Mouse (Mus musculus) neural tube, postnatal 0 days (tissue): Measurements from ENCODE around the gene Zcchc2. TPM values are rescaled to one million over a fixed set of nuclear protein-coding genes. Genes with fewer than 3 reads are reported as not detected.

ENCODE experiments used
- polyA plus RNA-seq: library from polyadenylated mRNA; unstranded; fragments of >200 nt; fragmentation: Nextera tagmentation; extraction: Ambion mirVana; gene quantifications from 2 replicates; pipeline ENCODE4 v1.2.1, GENCODE M21; 2015

The Zcchc2 gene
- polyA plus RNA-seq, result 2.5 and 3.1 TPM in 2 replicates

DNA sequence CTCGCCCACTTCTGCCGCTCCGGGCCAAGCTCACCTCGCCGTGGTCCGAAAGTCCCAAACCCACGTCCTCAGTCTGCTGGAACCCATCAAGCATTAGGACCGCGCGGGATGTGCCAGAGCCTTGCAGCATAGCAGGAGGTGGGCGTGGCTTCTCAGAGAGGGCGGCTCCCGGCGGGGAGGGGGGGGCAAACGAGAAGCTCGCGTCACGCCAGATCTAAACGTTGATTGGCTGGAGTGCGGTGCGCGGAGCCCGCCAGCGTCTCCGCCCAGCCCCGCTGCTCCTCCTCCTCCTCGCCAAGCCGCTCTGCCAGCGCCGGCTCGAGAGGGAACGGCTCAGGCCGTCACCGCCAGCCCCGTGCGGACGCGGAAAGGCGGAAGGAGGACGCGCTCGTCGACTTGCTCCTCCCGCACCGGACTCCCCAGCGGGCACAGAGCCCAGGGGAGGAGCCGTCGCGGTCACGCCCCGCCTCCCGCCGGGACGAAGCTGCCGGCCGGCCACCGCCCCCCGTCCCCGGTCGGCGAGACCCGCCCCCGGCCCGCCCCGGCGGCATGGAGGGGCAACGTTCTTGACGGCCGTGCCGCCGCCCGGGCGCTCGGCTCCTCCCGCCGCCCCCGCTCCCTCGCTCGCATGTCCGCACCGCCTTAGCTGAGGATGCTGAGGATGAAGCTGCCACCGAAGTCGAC, at the start of gene Zcchc2:
TSS of gene Zcchc2 (plus strand) at position 269 of the 684 bp plus-strand sequence.

Other genes starting within 250 kb of the Zcchc2 start
- gene Tnfrsf11a, start 209.7 kb upstream of the Zcchc2 start, polyA plus RNA-seq, result 1.8 and 1.9 TPM in 2 replicates
- 7.5 and 8.3 TPM in 2 replicates for gene Phlpp1, start 181.3 kb downstream of the Zcchc2 start, polyA plus RNA-seq